In genomic region chr10:94584851-94585359, GRCm38 (mm10) we compare ENCODE assay signal across 10 mouse cellular contexts.
DNase-seq lines count a peak whose midpoint lies in the region; ATAC-seq and TF ChIP-seq lines count a peak whose summit lies in the region.
"Had no signal": no experiment of that assay in that cellular context is flagged by ENCODE, and none has a peak within 500 bp of the region (broad histone marks: within the 10 kb centered on the region; RNA-seq: fewer than 3 reads in every experiment).

No protein-coding gene starts in this region.

- no peak for TF ChIP-seq POLR2A in kidney, adult 2 months (IDR thresholded peaks at IDR 0.05; ENCODE audit: low read depth, low read length)

- H3K27me3 ChIP-seq in kidney, adult 2 months (replicated peaks; ENCODE audit: control insufficient read depth, insufficient read depth, low read length), result no peaks in the 10 kb centered on the region
- no peaks in the 10 kb centered on the region for H3K27me3 ChIP-seq in forebrain, embryonic 11.5 days (ENCODE audit: control insufficient read depth, insufficient read depth, low read length)
- no peaks in the 10 kb centered on the region for H3K27me3 ChIP-seq in kidney, embryonic 16.5 days (ENCODE audit: insufficient read depth, low read length)
- H3K27me3 ChIP-seq in midbrain, postnatal 0 days (ENCODE audit: insufficient read depth, low read length), result no peaks in the 10 kb centered on the region
- H3K27me3 ChIP-seq: stomach, embryonic 15.5 days had no signal

- 48% methylated on average over 17 of the region's 17 CpGs for WGBS in kidney, adult 2 months
- 32% methylated on average over 17 of the region's 17 CpGs for WGBS in forebrain, embryonic 11.5 days
- WGBS in kidney, embryonic 16.5 days, result 66% methylated on average over 17 of the region's 17 CpGs
- WGBS in midbrain, postnatal 0 days, result 10% methylated on average over 17 of the region's 17 CpGs

- H3K4me2 ChIP-seq in forebrain, embryonic 11.5 days (ENCODE audit: low read depth, low read length, severe bottlenecking), result peak overlapping the region; percentile 6; the same call in 1 of the 2 replicates
- no peak overlapping the region for H3K4me2 ChIP-seq in kidney, embryonic 16.5 days (replicated peaks; ENCODE audit: low read depth, low read length)
- peak overlapping the region; percentile 39 for H3K4me2 ChIP-seq in midbrain, postnatal 0 days (ENCODE audit: low read depth, low read length, poor library complexity, severe bottlenecking)
- H3K4me2 ChIP-seq: stomach, embryonic 15.5 days had no signal

- TF ChIP-seq CTCF in kidney, adult 2 months (conservative IDR thresholded peaks at IDR 0.05; ENCODE audit: insufficient read depth, insufficient read length, low read depth, low read length), result no peak
- no peak for TF ChIP-seq CTCF in midbrain, postnatal 0 days (IDR thresholded peaks at IDR 0.05)

- no peak overlapping the region for H3K4me3 ChIP-seq in kidney, adult 2 months (ENCODE audit: insufficient read depth, low read depth, low read length)
- H3K4me3 ChIP-seq in forebrain, embryonic 11.5 days (ENCODE audit: low read depth, low read length), result no peak overlapping the region
- no peak overlapping the region for H3K4me3 ChIP-seq in kidney, embryonic 16.5 days (ENCODE audit: low read length)
- H3K4me3 ChIP-seq in midbrain, postnatal 0 days (ENCODE audit: low read depth, low read length), result no peak overlapping the region
- H3K4me3 ChIP-seq: left cerebral cortex, adult 2 months; stomach, embryonic 15.5 days had no signal

- H3K4me1 ChIP-seq in kidney, adult 2 months (ENCODE audit: control insufficient read depth, insufficient read depth, low read length), result no peaks in the 10 kb centered on the region
- peaks cover 12% of the 10 kb centered on the region; the same call in 1 of the 2 replicates for H3K4me1 ChIP-seq in forebrain, embryonic 11.5 days (replicated peaks; ENCODE audit: control insufficient read depth, insufficient read depth, low read length)
- H3K4me1 ChIP-seq in kidney, embryonic 16.5 days (ENCODE audit: insufficient read depth, low read length), result no peaks in the 10 kb centered on the region
- H3K4me1 ChIP-seq in midbrain, postnatal 0 days (ENCODE audit: insufficient read depth, low read length), result peaks cover 18% of the 10 kb centered on the region
- H3K4me1 ChIP-seq: stomach, embryonic 15.5 days had no signal

- DNase-seq in kidney, adult 2 months, result peak; percentile 47
- no peak for DNase-seq in kidney, postnatal 10 days
- peak; percentile 56 for DNase-seq in forebrain, embryonic 11.5 days (ENCODE audit: low spot score)
- DNase-seq in midbrain, postnatal 0 days (ENCODE audit: low spot score), result peak; percentile 65
- DNase-seq in testis, postnatal 14 days (ENCODE audit: low spot score), result no peak
- DNase-seq in cerebellum, adult 11-12 months, result no peak
- no peak for DNase-seq in heart, postnatal 14 days

- intact Hi-C loops in heart, postnatal 14 days (cut with DNase I), result no loop called here

- peak overlapping the region; percentile 31 for H3K9ac ChIP-seq in forebrain, embryonic 11.5 days (ENCODE audit: low read length)
- H3K9ac ChIP-seq in kidney, embryonic 16.5 days (replicated peaks; ENCODE audit: low read length), result no peak overlapping the region
- H3K9ac ChIP-seq in midbrain, postnatal 0 days (replicated peaks; ENCODE audit: low read length, poor library complexity, severe bottlenecking), result no peak overlapping the region
- H3K9ac ChIP-seq: stomach, embryonic 15.5 days had no signal

- no peak overlapping the region for H3K27ac ChIP-seq in kidney, adult 2 months (ENCODE audit: insufficient read depth, low read depth, low read length)
- no peak overlapping the region for H3K27ac ChIP-seq in forebrain, embryonic 11.5 days (ENCODE audit: low read depth, low read length)
- no peak overlapping the region for H3K27ac ChIP-seq in kidney, embryonic 16.5 days (ENCODE audit: low read length)
- peak overlapping the region; percentile 74 for H3K27ac ChIP-seq in midbrain, postnatal 0 days (ENCODE audit: low read depth, low read length)
- H3K27ac ChIP-seq: left cerebral cortex, adult 2 months; stomach, embryonic 15.5 days had no signal

- ATAC-seq in forebrain, embryonic 11.5 days (replicated peaks; ENCODE audit: low FRiP score), result peak; percentile 58
- peak; percentile 72 for ATAC-seq in kidney, embryonic 16.5 days (ENCODE audit: low FRiP score, low TSS enrichment)
- peak; percentile 64 for ATAC-seq in midbrain, postnatal 0 days (ENCODE audit: low FRiP score)

- no peaks in the 10 kb centered on the region for H3K9me3 ChIP-seq in forebrain, embryonic 11.5 days (ENCODE audit: control insufficient read depth, low read length)
- no peaks in the 10 kb centered on the region for H3K9me3 ChIP-seq in kidney, embryonic 16.5 days (ENCODE audit: low read length)
- no peaks in the 10 kb centered on the region for H3K9me3 ChIP-seq in midbrain, postnatal 0 days (ENCODE audit: low read length)
- H3K9me3 ChIP-seq: stomach, embryonic 15.5 days had no signal

- H3K36me3 ChIP-seq in kidney, adult 2 months (ENCODE audit: control insufficient read depth, insufficient read depth, low read length), result no peaks in the 10 kb centered on the region; the same call in 1 of the 2 replicates
- H3K36me3 ChIP-seq in forebrain, embryonic 11.5 days (ENCODE audit: control insufficient read depth, insufficient read depth, low read length), result no peaks in the 10 kb centered on the region
- no peaks in the 10 kb centered on the region for H3K36me3 ChIP-seq in kidney, embryonic 16.5 days (ENCODE audit: insufficient read depth, low read length)
- no peaks in the 10 kb centered on the region for H3K36me3 ChIP-seq in midbrain, postnatal 0 days (ENCODE audit: insufficient read depth, low read length)
- H3K36me3 ChIP-seq: stomach, embryonic 15.5 days had no signal

Comparison
In these comparisons a context has a peak if more than half of its experiments do, and no peak if none do; other contexts are left out.
1. DNase-seq: peak in kidney, adult 2 months (single experiment), forebrain, embryonic 11.5 days (single experiment) and midbrain, postnatal 0 days (single experiment); none in kidney, postnatal 10 days (single experiment), testis, postnatal 14 days (single experiment), cerebellum, adult 11-12 months (single experiment) and heart, postnatal 14 days (0 of 2).
2. Peak in every context shown above with its lines, with median percentiles within 50 percentile points of each other: ATAC-seq.